Mouse (Mus musculus) myocyte (in vitro differentiated cells): ENCODE data around the gene Uvrag.

Experiments used
- CEBPB ChIP-seq: IDR thresholded peaks from 2 replicates; pipeline ENCODE4 v1.6.1; 2011; ENCODE audit warnings: mild to moderate bottlenecking, moderate library complexity; ENCODE audit not compliant: poor library complexity, insufficient read depth, severe bottlenecking
- E2F4 ChIP-seq: IDR thresholded peaks from one replicate; pipeline ENCODE4 v1.6.1; 2011; ENCODE audit warnings: mild to moderate bottlenecking, control low read depth, moderate library complexity; ENCODE audit not compliant: insufficient read depth
- MAX ChIP-seq: IDR thresholded peaks from one replicate; pipeline ENCODE4 v1.6.1; 2011; ENCODE audit warnings: low read depth, mild to moderate bottlenecking, control low read depth
- MYOD1 ChIP-seq, 3 experiments: IDR thresholded peaks; one replicate each; pipeline ENCODE4 v1.6.1; 2011; ENCODE audit warnings: control low read depth in 2 of 3, low read depth in 2 of 3, mild to moderate bottlenecking in 2 of 3, moderate library complexity in 1 of 3; ENCODE audit not compliant: insufficient read length in 2 of 3, control insufficient read depth in 1 of 3
- MYOG ChIP-seq, 3 experiments: IDR thresholded peaks; one replicate each; pipeline ENCODE4 v1.6.1; 2011; ENCODE audit warnings: control low read depth in 2 of 3, low read depth in 2 of 3, mild to moderate bottlenecking in 2 of 3; ENCODE audit not compliant: insufficient read length in 2 of 3, control insufficient read depth in 1 of 3, insufficient read depth in 1 of 3
- POLR2A ChIP-seq: IDR thresholded peaks from one replicate; pipeline ENCODE4 v1.6.1; 2011; ENCODE audit warnings: low read depth, mild to moderate bottlenecking, control low read depth, moderate library complexity; ENCODE audit not compliant: insufficient read length
- POLR2AphosphoS2 ChIP-seq: IDR thresholded peaks from one replicate; pipeline ENCODE4 v1.6.1; 2011; ENCODE audit warnings: low read depth, control low read depth; ENCODE audit not compliant: insufficient read length
- REST ChIP-seq: IDR thresholded peaks from one replicate; pipeline ENCODE4 v1.6.1; 2011; ENCODE audit warnings: mild to moderate bottlenecking, control low read depth, moderate library complexity; ENCODE audit not compliant: insufficient read depth, insufficient read length
- SRF ChIP-seq: IDR thresholded peaks from one replicate; pipeline ENCODE4 v1.6.1; 2011; ENCODE audit warnings: low read depth; ENCODE audit not compliant: control insufficient read depth, insufficient read length
- TCF12 ChIP-seq: IDR thresholded peaks from one replicate; pipeline ENCODE4 v1.6.1; 2011; ENCODE audit warnings: mild to moderate bottlenecking, control low read depth; ENCODE audit not compliant: poor library complexity, insufficient read depth, severe bottlenecking
- USF1 ChIP-seq: IDR thresholded peaks from one replicate; pipeline ENCODE4 v1.6.1; 2011; ENCODE audit warnings: low read depth, mild to moderate bottlenecking, control low read depth, moderate library complexity

GRCm38 (mm10) chr7:98995126-98995727 lies 145.7 kb downstream of the Uvrag start:
- TF ChIP-seq POLR2A (no peak), MAX (no peak), POLR2AphosphoS2 (no peak), MYOG (IDR thresholded peaks at IDR 0.05; ENCODE audit: control insufficient read depth in 1 of 3, insufficient read depth in 1 of 3, insufficient read length in 2 of 3, low read depth in 2 of 3) (no peak), E2F4 (no peak), CEBPB (no peak), TCF12 (no peak), USF1 (no peak), REST (no peak), SRF (no peak), MYOD1 (IDR thresholded peaks at IDR 0.05; ENCODE audit: control insufficient read depth in 1 of 3, insufficient read length in 2 of 3, low read depth in 2 of 3) (no peak)
